Mouse (Mus musculus) telencephalon, adult 2 months (tissue): ENCODE results near the gene 1700018F24Rik.
"Not testable (repeated sequence)": the region's sequence is repeated elsewhere in the genome, so short reads cannot be mapped to it uniquely, and the experiment has no call there.

Experiments used
- DNase-seq: peaks from one replicate; pipeline ENCODE4 v3.0.0-alpha.2; 2011; ENCODE audit warnings: low read depth, low spot score

The 1700018F24Rik gene

GRCm38 (mm10) chr5:145042690-145043089 lies at the start of gene 1700018F24Rik:
1700018F24Rik (plus strand) TSS chr5:145042990.
- DNase-seq = not testable (repeated sequence)

- DNase-seq = no peak
These were observed 44.3 kb upstream of the 1700018F24Rik start for GRCm38 (mm10) chr5:144998491-144998890.

- DNase-seq = no peak
These were observed 39.4 kb upstream of the 1700018F24Rik start for GRCm38 (mm10) chr5:145003362-145003761.

GRCm38 (mm10) chr5:145004495-145004894 lies 38.3 kb upstream of the 1700018F24Rik start:
- no peak for DNase-seq

- DNase-seq = no peak
These were observed 37.2 kb upstream of the 1700018F24Rik start for GRCm38 (mm10) chr5:145005596-145005995.

GRCm38 (mm10) chr5:145008878-145009659 lies 33.7 kb upstream of the 1700018F24Rik start:
- DNase-seq = no peak

- no peak for DNase-seq
These were observed 28.5 kb upstream of the 1700018F24Rik start for GRCm38 (mm10) chr5:145014278-145014677.

GRCm38 (mm10) chr5:145016761-145017160 lies 26.0 kb upstream of the 1700018F24Rik start:
- DNase-seq = not testable (repeated sequence)

- not testable (repeated sequence) for DNase-seq
These were observed 22.5 kb upstream of the 1700018F24Rik start for GRCm38 (mm10) chr5:145020254-145020653.

GRCm38 (mm10) chr5:145020712-145021111 lies 22.1 kb upstream of the 1700018F24Rik start:
- not testable (repeated sequence) for DNase-seq

- not testable (repeated sequence) for DNase-seq
These were observed 12.3 kb upstream of the 1700018F24Rik start for GRCm38 (mm10) chr5:145030476-145030875.

- DNase-seq = not testable (repeated sequence)
These were observed 10.4 kb upstream of the 1700018F24Rik start, which contains the start of gene Gm4871 for GRCm38 (mm10) chr5:145032391-145032790. Gm4871 (minus strand) TSS chr5:145032754.

- DNase-seq = no peak
These were observed 1.2 kb upstream of the 1700018F24Rik start for GRCm38 (mm10) chr5:145041628-145042027.

GRCm38 (mm10) chr5:145054187-145054586 lies 11.4 kb downstream of the 1700018F24Rik start:
- DNase-seq = not testable (repeated sequence)

GRCm38 (mm10) chr5:145057907-145058306 lies 15.1 kb downstream of the 1700018F24Rik start:
- DNase-seq = no peak

GRCm38 (mm10) chr5:145058722-145059121 lies 15.9 kb downstream of the 1700018F24Rik start:
- no peak for DNase-seq

GRCm38 (mm10) chr5:145059524-145059923 lies 16.7 kb downstream of the 1700018F24Rik start:
- no peak for DNase-seq

- DNase-seq = no peak
These were observed 22.1 kb downstream of the 1700018F24Rik start for GRCm38 (mm10) chr5:145064765-145065340.

GRCm38 (mm10) chr5:145068863-145069262 lies 26.1 kb downstream of the 1700018F24Rik start:
- DNase-seq = no peak

- DNase-seq = peak; percentile 52
These were observed 26.9 kb downstream of the 1700018F24Rik start for GRCm38 (mm10) chr5:145069707-145070106.

GRCm38 (mm10) chr5:145071342-145071741 lies 28.6 kb downstream of the 1700018F24Rik start:
- no peak for DNase-seq

- DNase-seq = no peak
These were observed 32.3 kb downstream of the 1700018F24Rik start for GRCm38 (mm10) chr5:145075081-145075480.
